Mouse (Mus musculus): ENCODE measurements around the gene Hdac7. TPM values are rescaled to one million over a fixed set of nuclear protein-coding genes. Genes with fewer than 3 reads are reported as not detected.

The Hdac7 gene
- 64.9 and 81.7 TPM in 2 replicates for polyA plus RNA-seq (2012; rRNA removed)

DNA sequence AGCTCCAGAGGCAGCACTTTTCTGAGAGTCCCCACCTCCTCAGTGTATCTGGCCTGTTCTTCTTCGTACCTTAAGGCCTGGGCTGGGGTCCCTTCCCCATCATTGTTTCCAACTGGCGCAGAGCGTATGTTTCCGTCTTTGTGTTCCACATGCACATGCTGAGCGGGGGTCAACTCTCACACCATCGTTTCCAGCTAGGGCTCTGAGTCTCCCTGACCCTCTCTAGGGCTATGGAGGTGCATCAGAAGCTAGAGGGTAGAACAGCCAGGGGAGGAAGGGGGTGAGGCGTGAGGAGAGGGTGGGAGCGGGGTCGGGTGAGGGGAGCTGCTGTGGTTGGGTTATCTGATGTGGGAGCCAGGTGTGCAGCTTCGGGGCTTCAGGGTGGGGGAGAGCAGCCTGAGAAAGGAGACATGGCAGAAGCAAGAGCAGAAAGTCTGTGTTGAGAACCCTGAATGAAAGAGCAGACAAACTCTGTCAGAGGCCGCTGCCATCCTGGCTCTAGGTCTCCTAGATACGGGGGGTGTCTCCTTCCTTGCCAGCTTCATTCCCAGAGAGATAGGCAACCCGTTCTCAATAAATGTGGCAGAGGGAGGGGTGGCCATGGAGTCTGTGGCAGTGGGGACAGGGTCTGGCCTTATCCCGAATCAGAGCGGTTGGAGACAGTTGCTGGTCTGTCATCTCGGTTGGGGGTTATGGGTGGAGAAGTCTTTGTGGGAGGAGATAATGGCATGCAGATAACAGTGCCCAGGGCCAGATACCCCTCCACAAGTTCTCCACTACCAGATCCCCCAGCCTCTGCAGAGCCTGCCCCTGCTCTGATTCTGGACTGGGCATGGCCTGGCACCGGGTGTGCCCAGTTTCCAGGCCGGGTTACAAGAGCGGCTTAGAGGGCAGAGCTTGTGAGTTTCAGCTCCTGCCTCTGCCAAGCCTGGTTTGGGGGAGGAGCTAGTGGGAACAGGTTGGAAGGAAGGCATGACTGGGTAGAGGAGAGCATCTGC is at the start of gene Hdac7:
TSS of gene Hdac7 (minus strand) at position 466 of the 998 bp plus-strand sequence.

GRCm38 (mm10) chr15:97778311-97779098 is 65.8 kb downstream of the Hdac7 start, which contains the start of gene Slc48a1:
Gene Slc48a1 (plus strand): TSS chr15:97778520.

GRCm38 (mm10) chr15:97767280-97768186 is 76.8 kb downstream of the Hdac7 start, which contains the start of gene Rapgef3:
Gene Rapgef3 (minus strand): TSS chr15:97767972.

Other genes with a start within 250 kb of the Hdac7 start
- gene Rpap3, start 138.7 kb downstream of the Hdac7 start, polyA plus RNA-seq (2012; rRNA removed): 29.1 and 30.8 TPM in 2 replicates
- gene Endou, start 113.2 kb downstream of the Hdac7 start, polyA plus RNA-seq (2012; rRNA removed): 0.26 and 1.2 TPM in 2 replicates
- 14.1 and 17.6 TPM in 2 replicates for gene Rapgef3, start 76.5 kb downstream of the Hdac7 start, polyA plus RNA-seq (2012; rRNA removed)
- gene Slc48a1, start 66.0 kb downstream of the Hdac7 start, polyA plus RNA-seq (2012; rRNA removed): 28.6 and 30.3 TPM in 2 replicates
- gene Vdr, start 66.1 kb upstream of the Hdac7 start, polyA plus RNA-seq (2012; rRNA removed): 0.27 and 0.89 TPM in 2 replicates
- gene Tmem106c, start 119.7 kb upstream of the Hdac7 start, polyA plus RNA-seq (2012; rRNA removed): 56.7 and 63.4 TPM in 2 replicates
- gene Col2a1, start 160.2 kb upstream of the Hdac7 start, polyA plus RNA-seq (2012; rRNA removed): 86.7 and 497 TPM in 2 replicates
- gene Pfkm, start 248.1 kb upstream of the Hdac7 start, polyA plus RNA-seq (2012; rRNA removed): 97.8 and 98.1 TPM in 2 replicates
- 22.1 and 23.1 TPM in 2 replicates for gene Senp1, start 249.2 kb upstream of the Hdac7 start, polyA plus RNA-seq (2012; rRNA removed)